Mouse (Mus musculus): ENCODE data around the gene Cracr2a. TPM values are rescaled to one million over a fixed set of nuclear protein-coding genes. Genes with fewer than 3 reads are reported as not detected.

The Cracr2a gene
- polyA plus RNA-seq, 1 experiment from 2014 or later = 0.96 TPM

GRCm38 (mm10) chr6:127529451-127529850 is 31.7 kb upstream of the Cracr2a start:
- no peak overlapping the region for H3K27ac ChIP-seq
- no peak overlapping the region for H3K4me3 ChIP-seq (replicated peaks; ENCODE audit: low read depth, low read length)
- no peaks in the 10 kb centered on the region for H3K36me3 ChIP-seq (ENCODE audit: insufficient read depth, low read length)
- no peak for TF ChIP-seq CTCF (IDR thresholded peaks at IDR 0.05; ENCODE audit: low read depth)
- H3K4me1 ChIP-seq (replicated peaks; ENCODE audit: insufficient read depth, low read length) = no peaks in the 10 kb centered on the region
- no peak for ATAC-seq (replicated peaks; ENCODE audit: low FRiP score, low read depth)
- 71% methylated on average over 2 of the region's 2 CpGs for WGBS
- H3K9ac ChIP-seq (ENCODE audit: low read depth, low read length) = no peak overlapping the region
- H3K9me3 ChIP-seq (replicated peaks; ENCODE audit: low read length) = no peaks in the 10 kb centered on the region
- H3K4me2 ChIP-seq (ENCODE audit: low read length) = no peak overlapping the region
- no peaks in the 10 kb centered on the region for H3K27me3 ChIP-seq (ENCODE audit: insufficient read depth, low read length)
- DNase-seq (ENCODE audit: low spot score) = peak; percentile 27

GRCm38 (mm10) chr6:127530206-127530605 is 30.9 kb upstream of the Cracr2a start:
- no peaks in the 10 kb centered on the region for H3K27me3 ChIP-seq (ENCODE audit: insufficient read depth, low read length)
- H3K36me3 ChIP-seq (ENCODE audit: insufficient read depth, low read length) = no peaks in the 10 kb centered on the region
- no peak overlapping the region for H3K4me2 ChIP-seq (ENCODE audit: low read length)
- no peak for DNase-seq (ENCODE audit: low spot score)
- 71% methylated on average over 3 of the region's 3 CpGs for WGBS
- no peaks in the 10 kb centered on the region for H3K4me1 ChIP-seq (replicated peaks; ENCODE audit: insufficient read depth, low read length)
- no peak for ATAC-seq (replicated peaks; ENCODE audit: low FRiP score, low read depth)
- H3K9me3 ChIP-seq (replicated peaks; ENCODE audit: low read length) = no peaks in the 10 kb centered on the region
- no peak overlapping the region for H3K27ac ChIP-seq
- no peak overlapping the region for H3K9ac ChIP-seq (ENCODE audit: low read depth, low read length)
- no peak overlapping the region for H3K4me3 ChIP-seq (replicated peaks; ENCODE audit: low read depth, low read length)
- TF ChIP-seq CTCF (IDR thresholded peaks at IDR 0.05; ENCODE audit: low read depth) = no peak

- ATAC-seq (replicated peaks; ENCODE audit: low FRiP score, low read depth) = no peak
Observed at GRCm38 (mm10) chr6:127531412-127532205, 29.5 kb upstream of the Cracr2a start.

GRCm38 (mm10) chr6:127532304-127532703 is 28.8 kb upstream of the Cracr2a start:
- DNase-seq (ENCODE audit: low spot score) (no peak), ATAC-seq (replicated peaks; ENCODE audit: low FRiP score, low read depth) (no peak)
- H3K4me3 ChIP-seq (replicated peaks; ENCODE audit: low read depth, low read length) = no peak overlapping the region
- no peak overlapping the region for H3K27ac ChIP-seq
- H3K9ac ChIP-seq (ENCODE audit: low read depth, low read length) = no peak overlapping the region
- H3K27me3 ChIP-seq (ENCODE audit: insufficient read depth, low read length) = no peaks in the 10 kb centered on the region
- no peaks in the 10 kb centered on the region for H3K36me3 ChIP-seq (ENCODE audit: insufficient read depth, low read length)
- 80% methylated on average over 5 of the region's 5 CpGs for WGBS
- H3K9me3 ChIP-seq (replicated peaks; ENCODE audit: low read length) = no peaks in the 10 kb centered on the region
- H3K4me1 ChIP-seq (replicated peaks; ENCODE audit: insufficient read depth, low read length) = no peaks in the 10 kb centered on the region
- H3K4me2 ChIP-seq (ENCODE audit: low read length) = no peak overlapping the region
- no peak for TF ChIP-seq CTCF (IDR thresholded peaks at IDR 0.05; ENCODE audit: low read depth)

More at GRCm38 (mm10) chr6:127531412-127532205, 29.5 kb upstream of the Cracr2a start:
- Histone ChIP-seq H3K27me3 (ENCODE audit: insufficient read depth, low read length) (no peaks in the 10 kb centered on the region), H3K4me1 (replicated peaks; ENCODE audit: insufficient read depth, low read length) (no peaks in the 10 kb centered on the region), H3K4me3 (replicated peaks; ENCODE audit: low read depth, low read length) (no peak overlapping the region), H3K4me2 (ENCODE audit: low read length) (no peak overlapping the region), H3K36me3 (ENCODE audit: insufficient read depth, low read length) (no peaks in the 10 kb centered on the region), H3K27ac (no peak overlapping the region), H3K9ac (ENCODE audit: low read depth, low read length) (no peak overlapping the region), H3K9me3 (replicated peaks; ENCODE audit: low read length) (no peaks in the 10 kb centered on the region)
- no peak for TF ChIP-seq CTCF (IDR thresholded peaks at IDR 0.05; ENCODE audit: low read depth)
- 42% methylated on average over 3 of the region's 3 CpGs for WGBS
- no peak for DNase-seq (ENCODE audit: low spot score)

GRCm38 (mm10) chr6:127533766-127534165 is 27.4 kb upstream of the Cracr2a start:
- H3K4me1 ChIP-seq (replicated peaks; ENCODE audit: insufficient read depth, low read length) = no peaks in the 10 kb centered on the region
- H3K36me3 ChIP-seq (ENCODE audit: insufficient read depth, low read length) = no peaks in the 10 kb centered on the region
- H3K27ac ChIP-seq = no peak overlapping the region
- no peak for TF ChIP-seq CTCF (IDR thresholded peaks at IDR 0.05; ENCODE audit: low read depth)
- H3K9ac ChIP-seq (ENCODE audit: low read depth, low read length) = no peak overlapping the region
- no peaks in the 10 kb centered on the region for H3K27me3 ChIP-seq (ENCODE audit: insufficient read depth, low read length)
- 78% methylated on average over 5 of the region's 5 CpGs for WGBS
- H3K9me3 ChIP-seq (replicated peaks; ENCODE audit: low read length) = no peaks in the 10 kb centered on the region
- H3K4me2 ChIP-seq (ENCODE audit: low read length) = no peak overlapping the region
- no peak for ATAC-seq (replicated peaks; ENCODE audit: low FRiP score, low read depth)
- DNase-seq (ENCODE audit: low spot score) = no peak
- no peak overlapping the region for H3K4me3 ChIP-seq (replicated peaks; ENCODE audit: low read depth, low read length)

- no peak for DNase-seq (ENCODE audit: low spot score)
- no peak overlapping the region for H3K27ac ChIP-seq
Observed at GRCm38 (mm10) chr6:127537035-127537434, 24.1 kb upstream of the Cracr2a start.

More at GRCm38 (mm10) chr6:127537035-127537434, 24.1 kb upstream of the Cracr2a start:
- Histone ChIP-seq H3K4me2 (ENCODE audit: low read length) (no peak overlapping the region), H3K4me3 (replicated peaks; ENCODE audit: low read depth, low read length) (no peak overlapping the region), H3K4me1 (replicated peaks; ENCODE audit: insufficient read depth, low read length) (no peaks in the 10 kb centered on the region), H3K9me3 (replicated peaks; ENCODE audit: low read length) (no peaks in the 10 kb centered on the region), H3K36me3 (ENCODE audit: insufficient read depth, low read length) (no peaks in the 10 kb centered on the region), H3K9ac (ENCODE audit: low read depth, low read length) (no peak overlapping the region), H3K27me3 (ENCODE audit: insufficient read depth, low read length) (no peaks in the 10 kb centered on the region)
- ATAC-seq (replicated peaks; ENCODE audit: low FRiP score, low read depth) = no peak
- WGBS = 47% methylated on average over 7 of the region's 7 CpGs
- TF ChIP-seq CTCF (IDR thresholded peaks at IDR 0.05; ENCODE audit: low read depth) = no peak

Measured in kidney, postnatal 0 days (tissue).